Mouse (Mus musculus) adrenal gland, postnatal 14 days (tissue): ENCODE data around the gene Mamdc4. TPM values are rescaled to one million over a fixed set of nuclear protein-coding genes. Genes with fewer than 3 reads are reported as not detected.
"Not testable (repeated sequence)": the region's sequence is repeated elsewhere in the genome, so short reads cannot be mapped to it uniquely, and the experiment has no call there.

ENCODE experiments used
- DNase-seq: peaks from one replicate; pipeline ENCODE4 v3.0.0; 2021; ENCODE audit warnings: mixed read lengths
- total RNA-seq: library from RNA; stranded (reverse); gene quantifications from 2 replicates; pipeline ENCODE4 v1.2.3, GENCODE M21; 2021

Mamdc4 gene
- total RNA-seq, 1 experiment from 2014 or later = 4.7 TPM

GRCm38 (mm10) chr2:25558774-25559173, 15.9 kb downstream of the Mamdc4 start:
- DNase-seq = no peak

GRCm38 (mm10) chr2:25557964-25558360, 16.7 kb downstream of the Mamdc4 start:
- DNase-seq = no peak

- DNase-seq = peak; percentile 98
Measured at GRCm38 (mm10) chr2:25557221-25557963, 17.3 kb downstream of the Mamdc4 start, which contains the start of gene Edf1. Gene Edf1 (plus strand): TSS chr2:25557847.

- no peak for DNase-seq
Measured at GRCm38 (mm10) chr2:25556296-25556695, 18.3 kb downstream of the Mamdc4 start.

GRCm38 (mm10) chr2:25555479-25555878, 19.2 kb downstream of the Mamdc4 start:
- peak; percentile 16 for DNase-seq

- not testable (repeated sequence) for DNase-seq
Measured at GRCm38 (mm10) chr2:25553171-25553786, 21.4 kb downstream of the Mamdc4 start.

GRCm38 (mm10) chr2:25551186-25551585, 23.5 kb downstream of the Mamdc4 start:
- DNase-seq = peak; percentile 72

GRCm38 (mm10) chr2:25549021-25549991, 25.3 kb downstream of the Mamdc4 start:
- DNase-seq = no peak

- peak; percentile 99 for DNase-seq
Measured at GRCm38 (mm10) chr2:25546811-25547491, 27.7 kb downstream of the Mamdc4 start, which contains the start of gene Traf2. Gene Traf2 (minus strand): TSS chr2:25546940.

- DNase-seq = peak; percentile 90
Measured at GRCm38 (mm10) chr2:25545996-25546810, 28.4 kb downstream of the Mamdc4 start.

GRCm38 (mm10) chr2:25541644-25542367, 32.8 kb downstream of the Mamdc4 start:
- no peak for DNase-seq

GRCm38 (mm10) chr2:25540541-25540948, 34.1 kb downstream of the Mamdc4 start:
- peak; percentile 56 for DNase-seq

GRCm38 (mm10) chr2:25536531-25536930, 38.1 kb downstream of the Mamdc4 start:
- DNase-seq = peak; percentile 81

GRCm38 (mm10) chr2:25534866-25535182, 39.8 kb downstream of the Mamdc4 start:
- DNase-seq = no peak

GRCm38 (mm10) chr2:25534178-25534865, 40.3 kb downstream of the Mamdc4 start:
- peak; percentile 93 for DNase-seq

GRCm38 (mm10) chr2:25533707-25534106, 40.9 kb downstream of the Mamdc4 start:
- DNase-seq = no peak

GRCm38 (mm10) chr2:25526510-25527302, 47.9 kb downstream of the Mamdc4 start:
- no peak for DNase-seq
